ENCODE assay signal across 32 mouse cellular contexts in the genomic region with DNA sequence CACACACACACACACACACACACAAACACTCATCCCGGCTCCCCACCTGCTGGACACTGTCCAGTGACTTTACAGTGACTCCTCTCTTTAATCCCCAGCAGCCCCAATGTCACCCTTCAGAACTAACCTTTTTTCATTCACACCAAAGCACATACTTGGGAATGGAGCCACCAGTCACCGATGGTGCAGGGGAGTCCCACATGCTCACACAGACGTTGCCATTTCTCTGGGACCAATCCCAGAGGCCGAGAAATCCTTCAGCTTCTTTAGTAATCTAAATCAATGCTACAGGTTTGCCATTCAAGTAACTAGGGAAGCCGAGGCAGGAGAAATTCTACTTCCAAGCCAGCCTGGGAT. TPM values are rescaled to one million over a fixed set of nuclear protein-coding genes. Genes with fewer than 3 reads are reported as not detected.
DNase-seq lines count a peak whose midpoint lies in the region; ATAC-seq and TF ChIP-seq lines count a peak whose summit lies in the region.
"Had no signal": no experiment of that assay in that cellular context is flagged by ENCODE, and none has a peak within 500 bp of the region (broad histone marks: within the 10 kb centered on the region; RNA-seq: fewer than 3 reads in every experiment).

No protein-coding gene starts in this region.

- 59% methylated on average over 5 of the region's 5 CpGs for WGBS in stomach, embryonic 15.5 days

- H3K36me3 ChIP-seq in stomach, embryonic 15.5 days: no peaks in the 10 kb centered on the region
- H3K36me3 ChIP-seq: embryonic facial prominence, embryonic 12.5 days; heart, embryonic 13.5 days; midbrain, embryonic 13.5 days; neural tube, embryonic 13.5 days had no signal

- peak; percentile 45 for DNase-seq in cerebellum, adult 11-12 months
- no peak for DNase-seq in cerebellum, adult 9-10 months
- DNase-seq in layer of hippocampus, adult 18-20 months (ENCODE audit: low spot score in 2 of 2): peak; percentile 40 to 82
- DNase-seq in layer of hippocampus, adult 9-10 months (ENCODE audit: low spot score): no peak
- peak; percentile 61 to 71 for DNase-seq in layer of hippocampus, adult 2 months (ENCODE audit: low spot score in 2 of 2)
- no peak for DNase-seq in gastrocnemius, adult 18-20 months (ENCODE audit: low spot score)
- DNase-seq in thymus, postnatal 4 days: no peak
- DNase-seq: adrenal gland, postnatal 36 days; cerebellum, adult 8-10 months; gastrocnemius, adult 2 months; gastrocnemius, postnatal 36 days; heart, adult 18-20 months; heart, postnatal 10 days; kidney, adult 11 months; kidney, postnatal 25 days; liver; lung, embryonic 14.5 days; lung, postnatal 4 days; right cerebral cortex, postnatal 4 days had no signal

- H3K4me3 ChIP-seq in layer of hippocampus, adult 2 months: no peak overlapping the region
- H3K4me3 ChIP-seq in stomach, embryonic 15.5 days (replicated peaks): peak overlapping the region; percentile 35; the same call in 1 of the 2 replicates
- H3K4me3 ChIP-seq: embryonic facial prominence, embryonic 12.5 days; gastrocnemius, adult 2 months; heart, embryonic 13.5 days; megakaryocyte, embryonic 14.5 days; midbrain, embryonic 13.5 days; neural tube, embryonic 13.5 days had no signal

- H3K27ac ChIP-seq in layer of hippocampus, adult 2 months: 0 out of 2 replicates have a peak overlapping the region, but pooled peaks have one; percentile 19
- peak overlapping the region; percentile 81 for H3K27ac ChIP-seq in stomach, embryonic 15.5 days
- H3K27ac ChIP-seq: embryonic facial prominence, embryonic 12.5 days; heart, embryonic 13.5 days; liver, embryonic 14.5 days; midbrain, embryonic 13.5 days; neural tube, embryonic 13.5 days had no signal

- no peak for ATAC-seq in stomach, embryonic 15.5 days (ENCODE audit: insufficient read depth, low FRiP score, low read depth)
- ATAC-seq: activated CD4-positive, CD25-positive, alpha-beta regulatory T cell, adult 4 months; forebrain, embryonic 14.5 days had no signal

- TF ChIP-seq CTCF in layer of hippocampus, adult 2 months (conservative IDR thresholded peaks at IDR 0.05): no peak

- H3K4me1 ChIP-seq in stomach, embryonic 15.5 days: peaks cover 23% of the 10 kb centered on the region
- H3K4me1 ChIP-seq: megakaryocyte, embryonic 14.5 days; midbrain, embryonic 13.5 days had no signal

- no peak overlapping the region for H3K9ac ChIP-seq in stomach, embryonic 15.5 days
- H3K9ac ChIP-seq: embryonic facial prominence, embryonic 12.5 days; heart, embryonic 13.5 days; liver, embryonic 14.5 days; lung, embryonic 14.5 days; midbrain, embryonic 13.5 days; neural tube, embryonic 13.5 days had no signal

- peak overlapping the region; percentile 37 for H3K4me2 ChIP-seq in stomach, embryonic 15.5 days
- H3K4me2 ChIP-seq: embryonic facial prominence, embryonic 12.5 days; heart, embryonic 13.5 days; lung, embryonic 14.5 days; midbrain, embryonic 13.5 days; neural tube, embryonic 13.5 days had no signal

- H3K9me3 ChIP-seq in stomach, embryonic 15.5 days: no peaks in the 10 kb centered on the region
- H3K9me3 ChIP-seq: embryonic facial prominence, embryonic 12.5 days; heart, embryonic 13.5 days; midbrain, embryonic 13.5 days; neural tube, embryonic 13.5 days had no signal

- H3K27me3 ChIP-seq in stomach, embryonic 15.5 days (replicated peaks): no peaks in the 10 kb centered on the region
- H3K27me3 ChIP-seq: embryonic facial prominence, embryonic 12.5 days; heart, embryonic 13.5 days; midbrain, embryonic 13.5 days; neural tube, embryonic 13.5 days had no signal

RNA-seq across cellular contexts. Expression of a gene that starts 1.8 kb away (rescaled TPM):
- total RNA-seq in layer of hippocampus, adult 18-20 months (2021): under 1 TPM; 0.58 to 0.92 TPM
- total RNA-seq in layer of hippocampus, adult 2 months (2021): 1 to 10 TPM in 1 of 2 experiments, not detected in 1; 1.7 TPM
- polyA plus RNA-seq in stomach, embryonic 15.5 days (2015; fragmentation: Nextera tagmentation; extraction: Ambion mirVana): 364 and 383 TPM in 2 replicates
- 1 to 10 TPM in 1 of 2 experiments, under 1 TPM in 1; 1.00 to 1.6 TPM for total RNA-seq in gastrocnemius, adult 18-20 months (2021)
- total RNA-seq: CH12.LX; hematopoietic stem cell, adult 5-6 weeks had no signal
- polyA plus RNA-seq: activated CD4-positive, CD25-positive, alpha-beta regulatory T cell, adult 4 months; forebrain, embryonic 14.5 days had no signal

RNA-seq across cellular contexts. Expression of a gene that starts 15.5 kb away (rescaled TPM):
- total RNA-seq in layer of hippocampus, adult 18-20 months (2021): 10 to 100 TPM; 37.9 to 40.4 TPM
- 10 to 100 TPM; 37.9 to 41.9 TPM for total RNA-seq in layer of hippocampus, adult 2 months (2021)
- polyA plus RNA-seq in stomach, embryonic 15.5 days (2015; fragmentation: Nextera tagmentation; extraction: Ambion mirVana): 1.6 and 1.9 TPM in 2 replicates
- 1 to 10 TPM; 1.7 to 3.5 TPM for total RNA-seq in gastrocnemius, adult 18-20 months (2021)
- total RNA-seq: CH12.LX; hematopoietic stem cell, adult 5-6 weeks had no signal

RNA-seq across cellular contexts. Expression of a gene that starts 17.7 kb away (rescaled TPM):
- 100 to 1,000 TPM; 113 to 114 TPM for total RNA-seq in layer of hippocampus, adult 18-20 months (2021)
- 100 to 1,000 TPM in 1 of 2 experiments, 10 to 100 TPM in 1; 90.9 to 114 TPM for total RNA-seq in layer of hippocampus, adult 2 months (2021)
- 89.3 and 110 TPM in 2 replicates for polyA plus RNA-seq in stomach, embryonic 15.5 days (2015; fragmentation: Nextera tagmentation; extraction: Ambion mirVana)
- 1,000 to 10,000 TPM in 1 of 2 experiments, 100 to 1,000 TPM in 1; 983 to 1,012 TPM for total RNA-seq in gastrocnemius, adult 18-20 months (2021)
- total RNA-seq: CH12.LX, ES-E14 had no signal
- polyA plus RNA-seq: activated CD4-positive, CD25-positive, alpha-beta regulatory T cell, adult 4 months had no signal

RNA-seq across cellular contexts. Expression of a gene that starts 23.4 kb away (rescaled TPM):
- total RNA-seq in layer of hippocampus, adult 18-20 months (2021): 100 to 1,000 TPM in 1 of 2 experiments, 10 to 100 TPM in 1; 87.4 to 103 TPM
- 100 to 1,000 TPM; 117 to 121 TPM for total RNA-seq in layer of hippocampus, adult 2 months (2021)
- 21.6 and 25.0 TPM in 2 replicates for polyA plus RNA-seq in stomach, embryonic 15.5 days (2015; fragmentation: Nextera tagmentation; extraction: Ambion mirVana)
- total RNA-seq in gastrocnemius, adult 18-20 months (2021): 1 to 10 TPM in 1 of 2 experiments, under 1 TPM in 1; 0.94 to 1.2 TPM
- total RNA-seq: CH12.LX, ES-E14 had no signal
- polyA plus RNA-seq: activated CD4-positive, CD25-positive, alpha-beta regulatory T cell, adult 4 months; C2C12 had no signal

RNA-seq across cellular contexts. Expression of a gene that starts 32.4 kb away (rescaled TPM):
- 10 to 100 TPM; 16.8 to 21.5 TPM for total RNA-seq in layer of hippocampus, adult 18-20 months (2021)
- 10 to 100 TPM; 17.3 to 26.9 TPM for total RNA-seq in layer of hippocampus, adult 2 months (2021)
- polyA plus RNA-seq in stomach, embryonic 15.5 days (2015; fragmentation: Nextera tagmentation; extraction: Ambion mirVana): 27.1 and 29.0 TPM in 2 replicates
- total RNA-seq in gastrocnemius, adult 18-20 months (2021): 10 to 100 TPM in 1 of 2 experiments, 1 to 10 TPM in 1; 7.6 to 13.4 TPM

Comparison
In these comparisons a context has a peak if more than half of its experiments do, and no peak if none do; other contexts are left out.
1. DNase-seq: peak in cerebellum, adult 11-12 months (single experiment), layer of hippocampus, adult 18-20 months (2 of 2) and layer of hippocampus, adult 2 months (2 of 2); none in cerebellum, adult 9-10 months (single experiment), layer of hippocampus, adult 9-10 months (single experiment), gastrocnemius, adult 18-20 months (single experiment) and thymus, postnatal 4 days (single experiment).
2. RNA of a gene that starts 15.5 kb away (total RNA-seq): 37.9 to 41.9 TPM in layer of hippocampus, adult 2 months and 37.9 to 40.4 TPM in layer of hippocampus, adult 18-20 months; 1.7 to 3.5 TPM in gastrocnemius, adult 18-20 months; every median in the first group is over 4 times any median in the second.
3. RNA of a gene that starts 17.7 kb away (total RNA-seq): 983 to 1,012 TPM in gastrocnemius, adult 18-20 months; 113 to 114 TPM in layer of hippocampus, adult 18-20 months and 90.9 to 114 TPM in layer of hippocampus, adult 2 months; every median in the first group is over 4 times any median in the second.